ENCODE assay signal across 10 mouse cellular contexts in genomic region chr9:20760813-20761212, GRCm38 (mm10). TPM values are rescaled to one million over a fixed set of nuclear protein-coding genes. Genes with fewer than 3 reads are reported as not detected.
DNase-seq lines count a peak whose midpoint lies in the region; ATAC-seq and TF ChIP-seq lines count a peak whose summit lies in the region.
"Had no signal": no experiment of that assay in that cellular context is flagged by ENCODE, and none has a peak within 500 bp of the region (broad histone marks: within the 10 kb centered on the region; RNA-seq: fewer than 3 reads in every experiment).

No protein-coding gene starts in this region.

- H3K4me2 ChIP-seq in forebrain, postnatal 0 days (ENCODE audit: low read depth): no peak overlapping the region
- H3K4me2 ChIP-seq in forebrain, embryonic 15.5 days (replicated peaks): no peak overlapping the region
- H3K4me2 ChIP-seq: embryonic facial prominence, embryonic 12.5 days had no signal

- peak; percentile 27; the same call in 1 of the 2 replicates for ATAC-seq in forebrain, postnatal 0 days
- no peak for ATAC-seq in forebrain, embryonic 15.5 days (replicated peaks)
- ATAC-seq in erythroblast, adult 5-6 weeks (replicated peaks; ENCODE audit: low FRiP score, poor library complexity, severe bottlenecking): no peak

- WGBS in forebrain, postnatal 0 days: 76% methylated on average over 12 of the region's 12 CpGs
- 68% methylated on average over 12 of the region's 12 CpGs for WGBS in forebrain, embryonic 15.5 days

- no peak for DNase-seq in forebrain, postnatal 0 days
- peak; percentile 26 to 37 for DNase-seq in adrenal gland, postnatal 4 days (ENCODE audit: low spot score in 2 of 2)
- peak; percentile 79 to 83 for DNase-seq in heart, postnatal 14 days
- peak; percentile 34 for DNase-seq in lung, postnatal 14 days
- DNase-seq in layer of hippocampus, adult 18-20 months (ENCODE audit: low spot score in 2 of 2): no peak
- no peak for DNase-seq in layer of hippocampus, postnatal 14 days (ENCODE audit: low spot score in 2 of 2)

- H3K27ac ChIP-seq in forebrain, postnatal 0 days (ENCODE audit: low read depth, low read length): no peak overlapping the region
- no peak overlapping the region for H3K27ac ChIP-seq in forebrain, embryonic 15.5 days (replicated peaks)
- H3K27ac ChIP-seq: embryonic facial prominence, embryonic 12.5 days; macrophage had no signal

- TF ChIP-seq CTCF in forebrain, postnatal 0 days (IDR thresholded peaks at IDR 0.05; ENCODE audit: low read depth): no peak

- H3K9ac ChIP-seq in forebrain, postnatal 0 days: no peak overlapping the region
- H3K9ac ChIP-seq in forebrain, embryonic 15.5 days (replicated peaks): no peak overlapping the region
- H3K9ac ChIP-seq: embryonic facial prominence, embryonic 12.5 days had no signal

- no peak overlapping the region for H3K4me3 ChIP-seq in forebrain, postnatal 0 days (ENCODE audit: low read depth, low read length)
- H3K4me3 ChIP-seq in forebrain, embryonic 15.5 days: no peak overlapping the region
- H3K4me3 ChIP-seq: embryonic facial prominence, embryonic 12.5 days had no signal

- peaks cover 4% of the 10 kb centered on the region; the same call in 1 of the 2 replicates for H3K4me1 ChIP-seq in forebrain, postnatal 0 days (ENCODE audit: insufficient read depth)
- peaks cover 10% of the 10 kb centered on the region for H3K4me1 ChIP-seq in forebrain, embryonic 15.5 days
- H3K4me1 ChIP-seq: embryonic facial prominence, embryonic 12.5 days had no signal

- H3K27me3 ChIP-seq in forebrain, postnatal 0 days (ENCODE audit: insufficient read depth, low read length): no peaks in the 10 kb centered on the region
- H3K27me3 ChIP-seq in forebrain, embryonic 15.5 days: no peaks in the 10 kb centered on the region
- H3K27me3 ChIP-seq: embryonic facial prominence, embryonic 12.5 days had no signal

- intact Hi-C loops in heart, postnatal 14 days (cut with DNase I): no loop called here

- no peaks in the 10 kb centered on the region for H3K36me3 ChIP-seq in forebrain, postnatal 0 days (ENCODE audit: insufficient read depth)
- H3K36me3 ChIP-seq in forebrain, embryonic 15.5 days: no peaks in the 10 kb centered on the region
- H3K36me3 ChIP-seq: embryonic facial prominence, embryonic 12.5 days had no signal

- no peaks in the 10 kb centered on the region for H3K9me3 ChIP-seq in forebrain, postnatal 0 days (ENCODE audit: low read length)
- no peaks in the 10 kb centered on the region for H3K9me3 ChIP-seq in forebrain, embryonic 15.5 days
- H3K9me3 ChIP-seq: embryonic facial prominence, embryonic 12.5 days had no signal

RNA-seq across cellular contexts. Expression of gene Olfm2, which starts 14.7 kb away (rescaled TPM):
- total RNA-seq in forebrain, postnatal 0 days (2014; rRNA removed): 251 and 263 TPM in 2 replicates
- 210 and 249 TPM in 2 replicates for polyA plus RNA-seq in forebrain, postnatal 0 days (2015; fragmentation: Nextera tagmentation; extraction: Ambion mirVana)
- polyA plus RNA-seq in forebrain, embryonic 15.5 days (2015; fragmentation: Nextera tagmentation; extraction: Ambion mirVana): 121 and 123 TPM in 2 replicates
- 1 to 10 TPM; 6.5 to 8.5 TPM for total RNA-seq in adrenal gland, postnatal 4 days (2021)
- total RNA-seq in heart, postnatal 14 days (2021): under 1 TPM; 0.29 to 0.41 TPM
- 10 to 100 TPM; 32.0 to 38.5 TPM for total RNA-seq in layer of hippocampus, adult 18-20 months (2021)
- not detected in 2 replicates for total RNA-seq in erythroblast, adult 5-6 weeks (2015; ENCODE audit: low replicate concordance)
- not detected in 2 replicates for total RNA-seq in erythroblast, adult 5-6 weeks (2017; ENCODE audit: low replicate concordance)
- total RNA-seq in layer of hippocampus, postnatal 14 days (2021): 10 to 100 TPM; 73.0 to 73.1 TPM
- polyA plus RNA-seq: macrophage had no signal

RNA-seq across cellular contexts. Expression of gene Col5a3, which starts 54.1 kb away (rescaled TPM):
- total RNA-seq in forebrain, postnatal 0 days (2014; rRNA removed): 1.2 and 3.7 TPM in 2 replicates
- 0.40 TPM in 2 replicates for polyA plus RNA-seq in forebrain, postnatal 0 days (2015; fragmentation: Nextera tagmentation; extraction: Ambion mirVana)
- 0.23 and 0.45 TPM in 2 replicates for polyA plus RNA-seq in forebrain, embryonic 15.5 days (2015; fragmentation: Nextera tagmentation; extraction: Ambion mirVana)
- total RNA-seq in adrenal gland, postnatal 4 days (2021): 100 to 1,000 TPM; 233 TPM
- 10 to 100 TPM; 31.8 to 33.2 TPM for total RNA-seq in heart, postnatal 14 days (2021)
- total RNA-seq in layer of hippocampus, adult 18-20 months (2021): 1 to 10 TPM; 1.7 to 2.0 TPM
- total RNA-seq in erythroblast, adult 5-6 weeks (2015; ENCODE audit: low replicate concordance): not detected in 2 replicates
- total RNA-seq in erythroblast, adult 5-6 weeks (2017; ENCODE audit: low replicate concordance): 0.26 TPM in 1 of 2 replicates, not detected in the other
- 1 to 10 TPM; 2.3 to 2.7 TPM for total RNA-seq in layer of hippocampus, postnatal 14 days (2021)
- polyA plus RNA-seq: macrophage had no signal

RNA-seq across cellular contexts. Expression of gene Rdh8, which starts 57.5 kb away (rescaled TPM):
- not detected in 2 replicates for total RNA-seq in forebrain, postnatal 0 days (2014; rRNA removed)
- not detected in 2 replicates for polyA plus RNA-seq in forebrain, postnatal 0 days (2015; fragmentation: Nextera tagmentation; extraction: Ambion mirVana)
- polyA plus RNA-seq in forebrain, embryonic 15.5 days (2015; fragmentation: Nextera tagmentation; extraction: Ambion mirVana): not detected in 2 replicates
- total RNA-seq in adrenal gland, postnatal 4 days (2021): not detected
- total RNA-seq in heart, postnatal 14 days (2021): not detected
- total RNA-seq in layer of hippocampus, adult 18-20 months (2021): not detected
- not detected in 2 replicates for total RNA-seq in erythroblast, adult 5-6 weeks (2015; ENCODE audit: low replicate concordance)
- not detected in 2 replicates for total RNA-seq in erythroblast, adult 5-6 weeks (2017; ENCODE audit: low replicate concordance)
- total RNA-seq in layer of hippocampus, postnatal 14 days (2021): not detected
- polyA plus RNA-seq: embryonic facial prominence, embryonic 12.5 days; macrophage had no signal

Comparison
In these comparisons a context has a peak if more than half of its experiments do, and no peak if none do; other contexts are left out.
1. DNase-seq: peak in adrenal gland, postnatal 4 days (2 of 2), heart, postnatal 14 days (2 of 2) and lung, postnatal 14 days (single experiment); none in forebrain, postnatal 0 days (single experiment), layer of hippocampus, adult 18-20 months (0 of 2) and layer of hippocampus, postnatal 14 days (0 of 2).
2. RNA of gene Olfm2, which starts 14.7 kb away (total RNA-seq): 251 to 263 TPM in forebrain, postnatal 0 days, 73.0 to 73.1 TPM in layer of hippocampus, postnatal 14 days, 32.0 to 38.5 TPM in layer of hippocampus, adult 18-20 months and 6.5 to 8.5 TPM in adrenal gland, postnatal 4 days; 0.29 to 0.41 TPM in heart, postnatal 14 days and not detected in erythroblast, adult 5-6 weeks; every median in the first group is over 4 times any median in the second.
3. RNA of gene Col5a3, which starts 54.1 kb away (total RNA-seq): 233 TPM in adrenal gland, postnatal 4 days; 31.8 to 33.2 TPM in heart, postnatal 14 days, 1.2 to 3.7 TPM in forebrain, postnatal 0 days, 2.3 to 2.7 TPM in layer of hippocampus, postnatal 14 days, 1.7 to 2.0 TPM in layer of hippocampus, adult 18-20 months and 0.26 TPM in erythroblast, adult 5-6 weeks; every median in the first group is over 4 times any median in the second.